Mouse (Mus musculus) testis, adult 2 months (tissue): ENCODE measurements around the gene Ripply3. TPM values are rescaled to one million over a fixed set of nuclear protein-coding genes. Genes with fewer than 3 reads are reported as not detected.

Experiments
- H3K27ac ChIP-seq: fragments of 200-500 bp; 2 replicates; pipeline ENCODE4 v1.5.1; 2012; ENCODE audit warnings: low read depth, low read length; ENCODE audit not compliant: control insufficient read depth, insufficient read depth
- H3K27me3 ChIP-seq: fragments of 200-500 bp; 2 replicates; pipeline ENCODE4 v1.6.1; 2012; ENCODE audit warnings: mild to moderate bottlenecking, low read length, moderate library complexity; ENCODE audit not compliant: control insufficient read depth, insufficient read depth
- H3K36me3 ChIP-seq: fragments of 200-500 bp; 2 replicates; pipeline ENCODE4 v1.6.1; 2012; ENCODE audit warnings: mild to moderate bottlenecking, low read length; ENCODE audit not compliant: control insufficient read depth, insufficient read depth
- H3K4me1 ChIP-seq: fragments of 200-500 bp; 2 replicates; pipeline ENCODE4 v1.6.1; 2012; ENCODE audit warnings: low read length; ENCODE audit not compliant: control insufficient read depth, insufficient read depth
- H3K4me3 ChIP-seq: fragments of 200-500 bp; 2 replicates; pipeline ENCODE4 v1.5.1; 2012; ENCODE audit warnings: low read depth, mild to moderate bottlenecking, low read length, moderate library complexity, mixed read lengths; ENCODE audit not compliant: control insufficient read depth
- CTCF ChIP-seq: fragments of 200-500 bp; IDR thresholded peaks from 2 replicates; pipeline ENCODE4 v1.5.1; 2012; ENCODE audit warnings: low read depth, mild to moderate bottlenecking, inconsistent platforms, low read length, moderate library complexity; ENCODE audit not compliant: control insufficient read depth, insufficient read depth, insufficient replicate concordance
- POLR2A ChIP-seq: fragments of 200-500 bp; IDR thresholded peaks from 2 replicates; pipeline ENCODE4 v1.6.1; 2012; ENCODE audit warnings: low read depth, mild to moderate bottlenecking, inconsistent platforms, low read length, moderate library complexity; ENCODE audit not compliant: control insufficient read depth
- polyA plus RNA-seq: library from polyadenylated mRNA; depleted of rRNA; stranded (reverse); fragments of >200 nt; gene quantifications from 2 replicates; pipeline ENCODE4 v1.2.3, GENCODE M21; 2012

The Ripply3 gene
- polyA plus RNA-seq, 1 experiment: 0.06 TPM

DNA sequence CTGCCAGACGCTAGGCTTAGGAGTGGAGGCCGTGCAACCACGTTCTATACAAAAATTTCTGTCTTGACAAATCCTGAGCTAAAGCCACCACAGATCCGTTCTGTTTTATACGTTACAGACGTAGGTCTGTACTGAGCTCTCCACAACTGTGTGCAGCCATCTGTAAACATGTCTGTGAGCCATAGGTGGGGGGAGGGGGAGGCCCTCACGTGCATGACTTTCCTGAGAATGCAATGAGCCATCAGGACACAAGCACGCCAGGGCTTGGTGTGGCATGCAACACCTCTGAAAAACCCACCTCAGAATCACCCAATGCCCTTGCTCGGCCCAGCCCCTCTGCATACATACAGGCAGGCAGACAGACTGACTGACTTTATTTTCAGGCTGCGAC is 22.1 kb downstream of the Ripply3 start:
- TF ChIP-seq CTCF (no peak), POLR2A (no peak)
- no peaks in the 10 kb centered on the region for H3K27me3 ChIP-seq
- H3K36me3 ChIP-seq: no peaks in the 10 kb centered on the region
- peaks cover 7% of the 10 kb centered on the region for H3K4me1 ChIP-seq
- H3K27ac ChIP-seq: no peak overlapping the region
- H3K4me3 ChIP-seq: no peak overlapping the region

DNA sequence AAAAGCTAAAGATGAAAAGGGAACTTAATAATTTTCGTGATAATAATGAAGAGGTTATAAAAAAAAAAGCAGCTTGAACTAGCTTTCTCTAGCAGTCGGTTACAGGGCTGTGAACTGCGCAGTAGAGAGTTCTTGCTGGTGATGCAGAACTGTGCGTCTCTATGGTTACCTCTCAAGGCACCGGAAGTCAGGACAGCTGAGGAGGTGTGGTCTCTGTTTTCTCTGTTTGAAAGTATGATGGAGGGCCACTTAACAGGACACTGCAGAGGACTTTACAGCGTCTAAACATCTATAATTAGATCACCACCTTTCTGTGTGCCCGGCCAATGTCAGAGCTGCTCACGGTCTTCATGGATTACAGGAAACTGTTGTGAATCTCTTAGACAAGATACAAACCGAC is 26.2 kb downstream of the Ripply3 start:
- H3K27ac ChIP-seq: peak overlapping the region; percentile 7; the same call in 1 of the 2 replicates
- peaks cover 7% of the 10 kb centered on the region for H3K4me1 ChIP-seq
- no peak; the same call in 1 of the 2 replicates for TF ChIP-seq POLR2A
- TF ChIP-seq CTCF: no peak
- H3K36me3 ChIP-seq: no peaks in the 10 kb centered on the region
- peak overlapping the region; percentile 35; the same call in 1 of the 2 replicates for H3K4me3 ChIP-seq
- no peaks in the 10 kb centered on the region for H3K27me3 ChIP-seq

DNA sequence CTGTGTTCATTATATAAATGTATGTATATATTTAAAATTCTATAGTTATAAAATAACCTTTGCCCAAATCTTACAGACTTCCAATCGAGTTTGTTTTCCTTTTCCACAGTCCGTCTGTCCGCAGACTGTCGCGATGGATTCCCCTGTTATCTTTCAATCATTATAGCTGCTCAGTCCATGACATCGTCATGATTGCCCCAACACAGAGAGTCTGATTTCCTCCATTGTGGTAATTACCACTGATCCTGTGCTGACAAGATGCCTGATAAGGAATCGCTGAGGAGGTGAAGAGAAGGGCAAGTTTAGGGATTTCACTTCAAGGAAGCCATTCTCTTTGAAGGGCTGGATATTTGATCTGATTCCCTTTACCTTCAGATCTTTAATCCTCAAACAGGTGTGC is 27.8 kb downstream of the Ripply3 start:
- no peak for TF ChIP-seq POLR2A
- TF ChIP-seq CTCF: no peak
- H3K4me3 ChIP-seq: no peak overlapping the region; the same call in 1 of the 2 replicates
- H3K36me3 ChIP-seq: no peaks in the 10 kb centered on the region
- H3K4me1 ChIP-seq: peaks cover 7% of the 10 kb centered on the region
- no peak overlapping the region for H3K27ac ChIP-seq
- no peaks in the 10 kb centered on the region for H3K27me3 ChIP-seq

DNA sequence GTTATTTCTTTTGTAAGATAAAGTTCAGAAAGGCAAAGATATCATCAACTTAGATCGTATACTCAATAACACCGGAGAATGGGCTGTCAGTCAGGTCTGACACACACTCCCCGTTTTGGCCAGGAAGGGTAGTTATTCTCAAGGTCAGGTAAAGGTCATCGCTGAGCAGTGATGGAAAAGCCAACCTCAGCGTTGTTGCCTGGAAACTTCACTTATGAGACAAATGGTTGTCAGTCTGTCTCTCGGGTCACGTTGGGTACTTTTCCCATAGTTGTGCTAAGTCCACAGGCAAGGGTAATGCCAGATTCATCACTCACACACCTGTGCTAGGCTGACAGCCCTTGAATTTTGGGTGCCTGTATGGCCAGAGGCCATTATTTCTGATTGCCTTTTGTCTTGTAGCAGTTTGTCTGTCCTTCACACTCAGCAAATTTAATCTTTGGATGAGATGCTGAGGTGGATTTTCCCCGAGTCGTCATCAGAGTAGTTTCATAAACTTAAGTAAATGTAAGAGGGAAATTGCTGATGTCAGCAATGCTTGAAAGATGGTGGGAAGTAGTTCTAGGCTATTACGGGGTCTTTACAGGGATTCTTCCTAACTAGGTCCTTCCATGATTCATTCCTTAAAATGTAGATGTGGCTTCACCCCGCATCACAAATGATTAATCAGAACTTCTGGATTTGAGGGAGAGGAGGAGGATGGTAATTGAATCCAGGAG is 28.7 kb downstream of the Ripply3 start:
- H3K4me1 ChIP-seq: peaks cover 7% of the 10 kb centered on the region
- no peak for TF ChIP-seq CTCF
- no peak for TF ChIP-seq POLR2A
- no peaks in the 10 kb centered on the region for H3K27me3 ChIP-seq
- H3K27ac ChIP-seq: no peak overlapping the region
- H3K4me3 ChIP-seq: no peak overlapping the region
- H3K36me3 ChIP-seq: no peaks in the 10 kb centered on the region

DNA sequence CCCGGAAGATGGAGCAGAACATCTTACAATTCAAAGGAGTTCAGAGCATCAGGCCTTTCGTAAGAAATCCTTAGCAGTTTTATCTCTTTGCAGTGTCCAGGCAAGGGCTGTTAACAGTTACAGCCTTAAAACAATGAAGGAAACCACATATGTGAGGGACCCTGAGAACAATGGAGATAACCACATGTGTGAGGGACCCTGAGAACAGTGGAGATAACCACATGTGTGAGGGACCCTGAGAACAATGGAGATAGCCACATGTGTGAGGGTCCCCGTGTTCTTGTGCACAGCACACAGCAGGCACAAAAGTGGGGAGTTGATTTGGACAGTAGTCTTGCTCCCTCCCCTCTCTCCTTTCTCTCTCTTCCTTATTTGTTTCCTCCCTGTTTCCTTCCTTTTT is 29.9 kb downstream of the Ripply3 start:
- H3K27me3 ChIP-seq: no peaks in the 10 kb centered on the region
- H3K27ac ChIP-seq: no peak overlapping the region
- TF ChIP-seq POLR2A (no peak), CTCF (no peak)
- no peak overlapping the region for H3K4me3 ChIP-seq
- peaks cover 7% of the 10 kb centered on the region for H3K4me1 ChIP-seq
- H3K36me3 ChIP-seq: no peaks in the 10 kb centered on the region

DNA sequence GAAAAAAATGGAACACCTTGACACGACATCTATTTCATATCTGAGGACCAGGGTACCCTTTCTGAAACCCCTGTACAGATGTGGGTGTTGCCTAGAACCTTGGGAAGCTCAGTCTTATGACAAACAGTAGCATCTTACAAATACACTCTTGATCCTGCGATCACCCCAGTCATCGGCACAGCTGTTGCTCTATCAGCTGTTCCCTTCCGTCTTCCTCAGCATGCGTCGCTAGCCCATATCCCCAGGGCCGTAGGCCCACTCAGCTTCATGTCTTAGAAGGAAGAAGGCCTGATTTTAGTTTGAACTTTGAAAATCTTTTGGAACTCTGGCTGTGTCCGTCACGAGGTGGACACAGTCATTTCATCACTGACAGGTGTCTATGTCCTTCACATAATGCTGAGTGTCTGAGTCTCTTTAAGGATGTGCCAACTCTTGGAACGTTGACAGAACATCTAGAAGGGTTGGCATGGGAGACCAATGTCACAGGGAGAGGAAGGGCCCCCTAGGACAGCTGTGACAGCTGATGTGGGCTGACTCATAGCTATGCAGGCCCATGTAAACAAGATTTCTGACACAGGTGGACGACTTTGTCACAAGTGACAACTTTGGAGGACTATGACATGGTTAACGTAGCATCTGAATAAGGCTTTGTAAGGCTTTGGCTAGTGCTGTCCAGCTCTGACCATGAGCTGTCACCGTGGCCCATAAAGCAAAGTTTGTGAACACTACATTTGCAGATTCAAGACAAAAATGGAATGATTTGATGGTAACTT is 32.5 kb downstream of the Ripply3 start:
- no peak overlapping the region for H3K27ac ChIP-seq
- no peaks in the 10 kb centered on the region for H3K27me3 ChIP-seq
- H3K4me3 ChIP-seq: no peak overlapping the region
- no peaks in the 10 kb centered on the region for H3K4me1 ChIP-seq
- TF ChIP-seq POLR2A (no peak), CTCF (no peak)
- H3K36me3 ChIP-seq: no peaks in the 10 kb centered on the region

DNA sequence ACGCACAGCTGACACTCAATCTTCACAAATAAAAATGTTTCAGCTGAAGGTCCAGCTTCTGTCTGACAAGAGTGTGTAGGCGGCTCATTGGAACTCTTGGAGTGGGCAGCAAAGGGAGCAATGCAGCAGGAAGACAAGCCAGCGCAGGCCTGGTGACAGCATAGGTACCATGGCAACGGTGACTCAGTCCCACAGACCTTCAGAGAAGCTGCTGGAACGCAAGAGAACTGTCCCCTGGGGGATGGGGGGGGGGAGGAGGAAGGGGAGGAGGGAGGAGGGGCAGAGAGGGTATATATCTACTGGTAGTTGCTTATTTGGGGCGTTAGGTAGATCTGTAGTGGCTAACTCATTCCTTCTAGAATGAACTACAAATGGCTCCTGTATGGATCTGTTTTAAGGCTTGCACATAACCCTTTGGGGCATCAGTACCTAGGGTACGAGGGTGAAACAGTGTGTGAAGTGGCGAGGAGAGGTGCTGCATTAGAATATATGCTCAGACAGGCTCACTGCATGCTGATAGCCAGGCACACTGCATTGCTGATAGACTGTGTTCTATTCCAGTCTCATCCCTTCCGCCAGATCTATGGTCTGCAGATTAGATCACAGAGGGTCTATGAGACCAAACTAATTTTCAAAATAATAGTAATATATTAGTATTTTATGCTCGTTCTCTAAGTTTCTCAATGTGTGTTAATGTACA is 34.1 kb downstream of the Ripply3 start:
- Histone ChIP-seq H3K27ac (no peak overlapping the region), H3K4me3 (no peak overlapping the region), H3K27me3 (no peaks in the 10 kb centered on the region), H3K4me1 (no peaks in the 10 kb centered on the region), H3K36me3 (no peaks in the 10 kb centered on the region)
- no peak for TF ChIP-seq CTCF
- no peak for TF ChIP-seq POLR2A
